Mouse (Mus musculus) limb, embryonic 10.5 days (tissue): ENCODE data around the gene Sppl3. TPM values are rescaled to one million over a fixed set of nuclear protein-coding genes. Genes with fewer than 3 reads are reported as not detected.

Experiments
- DNase-seq: peaks from one replicate; pipeline ENCODE4 v3.0.0-alpha.2; 2017; ENCODE audit warnings: low spot score
- H3K27ac ChIP-seq: fragments of 300-500 bp; sonication (generic); 2 replicates; pipeline ENCODE4 v1.5.1; 2016; ENCODE audit warnings: mild to moderate bottlenecking
- H3K27me3 ChIP-seq: fragments of 300-500 bp; sonication (generic); 2 replicates; pipeline ENCODE4 v1.6.1; 2016; ENCODE audit warnings: low read depth, mild to moderate bottlenecking; ENCODE audit not compliant: poor library complexity, severe bottlenecking
- H3K36me3 ChIP-seq: fragments of 300-500 bp; sonication (generic); 2 replicates; pipeline ENCODE4 v1.6.1; 2016; ENCODE audit warnings: mild to moderate bottlenecking, moderate library complexity
- H3K4me1 ChIP-seq: fragments of 300-500 bp; sonication (generic); 2 replicates; pipeline ENCODE4 v1.6.1; 2016
- H3K4me3 ChIP-seq: fragments of 300-500 bp; sonication (generic); 2 replicates; pipeline ENCODE4 v1.5.1; 2016; ENCODE audit warnings: mild to moderate bottlenecking, moderate library complexity
- H3K9me3 ChIP-seq: fragments of 300-500 bp; sonication (generic); replicated peaks from 2 replicates; pipeline ENCODE4 v1.6.1; 2016; ENCODE audit warnings: mild to moderate bottlenecking
- WGBS: fragments of 180-500 bp; shearing (Covaris S2); methylation state at CpG from one replicate; pipeline ENCODE4 v1.1.7; 2016; 5-methylcytosine and 5-hydroxymethylcytosine counted together
- polyA plus RNA-seq: library from polyadenylated mRNA; unstranded; fragments of >200 nt; fragmentation: Nextera tagmentation; extraction: Ambion mirVana; gene quantifications from 2 replicates; pipeline ENCODE4 v1.2.1, GENCODE M21; 2016

Gene Sppl3
- polyA plus RNA-seq, 1 experiment from 2014 or later: 15.2 TPM

GRCm38 (mm10) chr5:115145976-115146746 lies 135.2 kb downstream of the Sppl3 start:
- Histone ChIP-seq H3K27ac (no peak overlapping the region), H3K36me3 (peaks cover 89% of the 10 kb centered on the region), H3K4me1 (0 out of 2 replicates have a peak, but pooled peaks cover 2% of the 10 kb centered on the region), H3K9me3 (no peaks in the 10 kb centered on the region; the same call in 1 of the 2 replicates), H3K4me3 (no peak overlapping the region), H3K27me3 (no peaks in the 10 kb centered on the region)
- WGBS: 83% methylated on average over 6 of the region's 6 CpGs
- no peak for DNase-seq

- H3K36me3 ChIP-seq: peaks cover 95% of the 10 kb centered on the region
- H3K27ac ChIP-seq: no peak overlapping the region
- no peak for DNase-seq
These were observed 135.8 kb downstream of the Sppl3 start for GRCm38 (mm10) chr5:115146747-115147130.

GRCm38 (mm10) chr5:115147388-115147787 lies 136.5 kb downstream of the Sppl3 start:
- H3K36me3 ChIP-seq: peaks cover 96% of the 10 kb centered on the region
- 93% methylated on average over 3 of the region's 3 CpGs for WGBS

More at GRCm38 (mm10) chr5:115146747-115147130, 135.8 kb downstream of the Sppl3 start:
- Histone ChIP-seq H3K4me1 (peaks cover 6% of the 10 kb centered on the region; the same call in 1 of the 2 replicates), H3K27me3 (no peaks in the 10 kb centered on the region), H3K4me3 (no peak overlapping the region), H3K9me3 (no peaks in the 10 kb centered on the region; the same call in 1 of the 2 replicates)

GRCm38 (mm10) chr5:115148378-115148777 lies 137.4 kb downstream of the Sppl3 start:
- H3K27me3 ChIP-seq: no peaks in the 10 kb centered on the region
- 91% methylated on average over 8 of the region's 8 CpGs for WGBS
- DNase-seq: no peak
- H3K4me1 ChIP-seq: peaks cover 17% of the 10 kb centered on the region
- no peaks in the 10 kb centered on the region; the same call in 1 of the 2 replicates for H3K9me3 ChIP-seq
- H3K36me3 ChIP-seq: peaks cover 98% of the 10 kb centered on the region
- H3K27ac ChIP-seq: no peak overlapping the region
- H3K4me3 ChIP-seq: no peak overlapping the region

More at GRCm38 (mm10) chr5:115147388-115147787, 136.5 kb downstream of the Sppl3 start:
- no peak for DNase-seq
- Histone ChIP-seq H3K27ac (no peak overlapping the region), H3K9me3 (no peaks in the 10 kb centered on the region; the same call in 1 of the 2 replicates), H3K4me3 (no peak overlapping the region), H3K27me3 (no peaks in the 10 kb centered on the region), H3K4me1 (peaks cover 10% of the 10 kb centered on the region)

Other genes starting within 250 kb of the Sppl3 start
- gene Ankrd13a, start 236.5 kb upstream of the Sppl3 start, polyA plus RNA-seq: 43.1 and 44.0 TPM in 2 replicates
- 36.1 and 44.8 TPM in 2 replicates for gene Git2, start 235.6 kb upstream of the Sppl3 start, polyA plus RNA-seq
- gene 1500011B03Rik, start 187.7 kb upstream of the Sppl3 start, polyA plus RNA-seq: 92.0 and 92.4 TPM in 2 replicates
- not detected in 2 replicates for gene 4930519G04Rik, start 157.5 kb upstream of the Sppl3 start, polyA plus RNA-seq
- not detected in 2 replicates for gene Gm9936, start 152.5 kb upstream of the Sppl3 start, polyA plus RNA-seq
- 1.5 and 2.0 TPM in 2 replicates for gene Oasl2, start 114.2 kb upstream of the Sppl3 start, polyA plus RNA-seq
- 0.09 and 0.24 TPM in 2 replicates for gene Oasl1, start 87.9 kb upstream of the Sppl3 start, polyA plus RNA-seq
- gene 2210016L21Rik, start 69.0 kb upstream of the Sppl3 start, polyA plus RNA-seq: 42.3 and 48.6 TPM in 2 replicates
- gene Hnf1a, start 40.0 kb upstream of the Sppl3 start, polyA plus RNA-seq: 0.09 and 0.11 TPM in 2 replicates
- gene Gm10401, start 87.2 kb downstream of the Sppl3 start, polyA plus RNA-seq: 24.9 and 26.2 TPM in 2 replicates
- 91.6 and 91.9 TPM in 2 replicates for gene Acads, start 108.2 kb downstream of the Sppl3 start, polyA plus RNA-seq
- gene Unc119b, start 123.8 kb downstream of the Sppl3 start, polyA plus RNA-seq: 77.0 and 78.3 TPM in 2 replicates
- 92.0 and 94.3 TPM in 2 replicates for gene Mlec, start 147.0 kb downstream of the Sppl3 start, polyA plus RNA-seq
- 1.9 and 2.6 TPM in 2 replicates for gene Cabp1, start 183.2 kb downstream of the Sppl3 start, polyA plus RNA-seq
- 130 and 157 TPM in 2 replicates for gene Pop5, start 224.7 kb downstream of the Sppl3 start, polyA plus RNA-seq